Mouse (Mus musculus): Measurements from ENCODE around the gene Slc34a3.

DNA sequence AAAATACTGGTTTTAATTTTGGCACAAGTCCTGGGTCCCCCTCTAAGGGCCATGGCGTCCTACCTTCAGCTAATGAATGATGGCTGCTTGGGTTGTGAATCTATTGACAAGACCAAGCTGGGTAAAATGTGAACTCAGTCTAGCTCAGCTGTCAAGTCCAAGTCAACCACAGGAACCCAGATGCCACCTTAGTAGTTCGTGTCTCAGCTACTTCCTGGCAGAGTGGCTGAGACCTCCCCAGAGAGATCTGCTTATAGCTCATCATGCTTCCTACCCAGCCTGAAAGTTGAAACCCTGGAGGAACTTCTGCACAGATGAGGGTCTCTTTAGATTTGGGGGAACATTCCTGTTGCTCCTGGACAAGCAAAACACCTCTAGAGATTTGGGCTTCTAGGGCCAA lies 50.8 kb downstream of the Slc34a3 start:
- no peak for TF ChIP-seq MAZ (IDR thresholded peaks at IDR 0.05; ENCODE audit: low read depth, low read length)
- TF ChIP-seq ETS1 (IDR thresholded peaks at IDR 0.05; ENCODE audit: low read depth, low read length), result no peak
- no peak for TF ChIP-seq SIN3A (IDR thresholded peaks at IDR 0.05; ENCODE audit: low read length)
- TF ChIP-seq CTCF (IDR thresholded peaks at IDR 0.05 in 2 of 3, conservative IDR thresholded peaks at IDR 0.05 in 1 of 3; ENCODE audit: control insufficient read depth in 1 of 3, insufficient read depth in 1 of 3, low read depth in 2 of 3, low read length in 3 of 3, poor library complexity in 1 of 3, severe bottlenecking in 1 of 3), result no peak
- no peak for TF ChIP-seq CHD2 (IDR thresholded peaks at IDR 0.05; ENCODE audit: low read length)
- TF ChIP-seq GATA1 (IDR thresholded peaks at IDR 0.05; ENCODE audit: low read depth, low read length), result no peak
- TF ChIP-seq TCF12 (IDR thresholded peaks at IDR 0.05; ENCODE audit: low read depth, low read length), result no peak
- TF ChIP-seq USF2 (IDR thresholded peaks at IDR 0.05; ENCODE audit: borderline replicate concordance in 1 of 2, insufficient read depth in 1 of 2, low read depth in 1 of 2, low read length in 2 of 2), result no peak
